Mouse (Mus musculus) hindbrain, postnatal 0 days (tissue): ENCODE data around the gene Zfp451. TPM values are rescaled to one million over a fixed set of nuclear protein-coding genes. Genes with fewer than 3 reads are reported as not detected.

ENCODE experiments used
- ATAC-seq: fragments of 200-750 bp; cut with Nextera tagmentation; 2 replicates; pipeline ENCODE4 v1.8.0; 2017; ENCODE audit warnings: mild to moderate bottlenecking, moderate TSS enrichment, moderate library complexity
- DNase-seq: peaks from one replicate; pipeline ENCODE4 v3.0.0-alpha.2; 2015; ENCODE audit warnings: low spot score
- H3K27ac ChIP-seq: fragments of 300-500 bp; sonication (generic); 2 replicates; pipeline ENCODE4 v1.5.1; 2014; ENCODE audit warnings: mild to moderate bottlenecking
- H3K27me3 ChIP-seq: fragments of 300-500 bp; sonication (generic); 2 replicates; pipeline ENCODE4 v1.6.1; 2014; ENCODE audit warnings: low read length, mixed read lengths; ENCODE audit not compliant: insufficient read depth
- H3K36me3 ChIP-seq: fragments of 300-500 bp; sonication (generic); 2 replicates; pipeline ENCODE4 v1.6.1; 2014; ENCODE audit warnings: low read length, mixed read lengths; ENCODE audit not compliant: insufficient read depth
- H3K4me1 ChIP-seq: fragments of 300-500 bp; sonication (generic); 2 replicates; pipeline ENCODE4 v1.6.1; 2014; ENCODE audit warnings: antibody characterized with exemption, low read length, mixed read lengths; ENCODE audit not compliant: insufficient read depth
- H3K4me2 ChIP-seq: fragments of 300-500 bp; sonication (generic); 2 replicates; pipeline ENCODE4 v1.6.1; 2014; ENCODE audit warnings: low read depth, mild to moderate bottlenecking, low read length, moderate library complexity, mixed read lengths
- H3K4me3 ChIP-seq: fragments of 300-500 bp; sonication (generic); 2 replicates; pipeline ENCODE4 v1.5.1; 2014; ENCODE audit warnings: low read length
- H3K9ac ChIP-seq: fragments of 300-500 bp; sonication (generic); replicated peaks from 2 replicates; pipeline ENCODE4 v1.6.1; 2014; ENCODE audit warnings: mild to moderate bottlenecking, low read length, moderate library complexity, mixed read lengths
- H3K9me3 ChIP-seq: fragments of 300-500 bp; sonication (generic); 2 replicates; pipeline ENCODE4 v1.6.1; 2016; ENCODE audit warnings: low read length, mixed read lengths
- CTCF ChIP-seq: IDR thresholded peaks from 2 replicates; pipeline ENCODE4 v1.5.1; 2016; ENCODE audit warnings: antibody characterized with exemption, control low read depth, low read depth
- WGBS: fragments of 180-500 bp; shearing (Covaris S2); extraction: QIAGEN DNeasy Blood & Tissue Kit; methylation state at CpG from one replicate; pipeline ENCODE4 v1.1.7; 2014; 5-methylcytosine and 5-hydroxymethylcytosine counted together
- polyA plus RNA-seq: library from polyadenylated mRNA; unstranded; fragments of >200 nt; fragmentation: Nextera tagmentation; extraction: Ambion mirVana; gene quantifications from 2 replicates; pipeline ENCODE4 v1.2.1, GENCODE M21; 2015
- total RNA-seq: library from RNA; depleted of rRNA; stranded (reverse); fragments of >200 nt; gene quantifications from 2 replicates; pipeline ENCODE4 v1.2.3, GENCODE M21; 2014

The Zfp451 gene
- total and polyA plus RNA-seq, 2 experiments from 2014 or later, result 28.5 to 41.4 TPM

- Histone ChIP-seq H3K4me1 (no peaks in the 10 kb centered on the region), H3K9me3 (no peaks in the 10 kb centered on the region), H3K36me3 (peaks cover 37% of the 10 kb centered on the region), H3K9ac (no peak overlapping the region), H3K4me3 (no peak overlapping the region), H3K27ac (no peak overlapping the region), H3K27me3 (no peaks in the 10 kb centered on the region), H3K4me2 (no peak overlapping the region)
- TF ChIP-seq CTCF, result no peak
- WGBS, result 90% methylated on average over 10 of the region's 10 CpGs
- no peak for ATAC-seq
- no peak for DNase-seq
Observed at GRCm38 (mm10) chr1:33771621-33772020, 42.8 kb downstream of the Zfp451 start.

DNA sequence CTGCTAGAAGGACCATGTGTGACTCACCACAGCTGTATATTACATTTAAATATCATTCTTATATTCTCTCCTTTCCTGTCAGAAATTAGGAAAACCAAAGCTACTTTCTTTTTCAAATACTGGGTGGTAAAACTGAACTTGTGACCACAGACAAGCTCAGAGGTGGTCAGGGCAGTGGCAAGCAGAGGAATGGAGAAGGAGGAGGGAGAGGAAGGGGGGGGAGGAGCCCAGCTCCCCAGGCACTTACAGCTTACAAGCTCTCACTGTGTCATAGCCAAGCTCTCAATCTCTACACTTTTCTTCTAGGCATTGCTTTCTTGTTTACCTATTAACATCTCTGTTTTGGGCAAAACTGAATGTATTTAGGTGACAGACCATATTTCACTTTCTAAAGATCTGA lies 45.6 kb downstream of the Zfp451 start:
- Histone ChIP-seq H3K36me3 (peaks cover 27% of the 10 kb centered on the region), H3K4me1 (no peaks in the 10 kb centered on the region)
- TF ChIP-seq CTCF, result no peak

GRCm38 (mm10) chr1:33768091-33768787 lies 46.2 kb downstream of the Zfp451 start:
- DNase-seq, result no peak

More for the DNA sequence above, 45.6 kb downstream of the Zfp451 start:
- Histone ChIP-seq H3K9me3 (no peaks in the 10 kb centered on the region), H3K9ac (no peak overlapping the region), H3K4me3 (no peak overlapping the region), H3K4me2 (no peak overlapping the region), H3K27me3 (no peaks in the 10 kb centered on the region), H3K27ac (no peak overlapping the region)
- ATAC-seq (no peak), DNase-seq (no peak)

DNA sequence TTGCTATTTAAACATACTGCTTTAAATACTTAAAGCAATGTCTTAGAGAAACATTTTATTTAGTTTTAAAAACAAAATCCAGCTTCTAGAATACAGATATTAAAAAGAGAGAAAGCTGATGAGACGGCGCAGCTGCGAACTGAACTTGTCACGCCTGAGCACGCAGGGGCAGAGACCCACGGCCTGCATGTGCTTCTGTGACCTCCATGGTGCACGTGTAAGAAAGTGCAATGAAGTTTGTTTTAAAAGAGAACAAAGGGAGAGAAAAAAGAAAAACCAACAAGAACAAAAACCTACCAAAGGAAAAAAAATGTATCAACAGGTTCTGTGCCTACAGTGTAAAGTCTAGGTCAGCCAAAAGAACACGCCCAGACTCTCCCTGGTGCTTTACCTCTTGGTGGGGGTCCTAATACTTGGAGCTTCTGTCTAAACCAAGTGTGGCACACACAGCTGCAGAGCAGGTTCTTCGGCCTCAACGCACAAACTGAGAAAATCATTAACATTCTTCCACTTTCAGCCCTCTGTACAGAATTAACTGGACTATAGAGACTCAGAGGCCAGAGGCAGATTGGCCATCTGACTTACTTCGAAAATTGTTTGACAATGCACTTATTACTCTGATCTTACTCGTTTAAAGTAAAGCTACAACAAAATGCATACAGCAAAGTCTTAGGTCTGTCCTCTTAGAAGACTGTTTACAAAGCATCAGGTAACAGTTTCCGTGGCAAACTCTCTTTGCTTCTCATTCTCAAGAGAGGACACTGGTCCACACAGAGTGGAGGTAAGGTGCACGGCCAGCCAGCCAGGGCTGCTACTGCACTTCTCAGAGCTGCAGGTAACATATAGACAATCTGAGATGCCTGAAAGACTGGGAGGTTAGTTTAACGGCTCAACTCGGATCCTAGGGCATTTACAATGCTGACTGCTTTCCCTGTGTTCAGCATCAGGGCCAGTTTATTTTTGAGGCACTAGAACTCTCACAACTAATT lies 47.6 kb downstream of the Zfp451 start:
- WGBS, result 77% methylated on average over 16 of the region's 16 CpGs
- Histone ChIP-seq H3K9me3 (no peaks in the 10 kb centered on the region), H3K4me2 (no peak overlapping the region), H3K27me3 (no peaks in the 10 kb centered on the region), H3K27ac (no peak overlapping the region), H3K36me3 (peaks cover 26% of the 10 kb centered on the region), H3K9ac (no peak overlapping the region), H3K4me1 (no peaks in the 10 kb centered on the region), H3K4me3 (no peak overlapping the region)
- DNase-seq, result no peak
- no peak for TF ChIP-seq CTCF
- no peak for ATAC-seq

More at GRCm38 (mm10) chr1:33768091-33768787, 46.2 kb downstream of the Zfp451 start:
- Histone ChIP-seq H3K9me3 (no peaks in the 10 kb centered on the region), H3K4me2 (no peak overlapping the region), H3K36me3 (peaks cover 27% of the 10 kb centered on the region), H3K9ac (no peak overlapping the region), H3K27me3 (no peaks in the 10 kb centered on the region), H3K4me1 (no peaks in the 10 kb centered on the region), H3K4me3 (no peak overlapping the region), H3K27ac (no peak overlapping the region)
- no peak for TF ChIP-seq CTCF
- ATAC-seq, result no peak
- 87% methylated on average over 1 of the region's 1 CpGs for WGBS

DNA sequence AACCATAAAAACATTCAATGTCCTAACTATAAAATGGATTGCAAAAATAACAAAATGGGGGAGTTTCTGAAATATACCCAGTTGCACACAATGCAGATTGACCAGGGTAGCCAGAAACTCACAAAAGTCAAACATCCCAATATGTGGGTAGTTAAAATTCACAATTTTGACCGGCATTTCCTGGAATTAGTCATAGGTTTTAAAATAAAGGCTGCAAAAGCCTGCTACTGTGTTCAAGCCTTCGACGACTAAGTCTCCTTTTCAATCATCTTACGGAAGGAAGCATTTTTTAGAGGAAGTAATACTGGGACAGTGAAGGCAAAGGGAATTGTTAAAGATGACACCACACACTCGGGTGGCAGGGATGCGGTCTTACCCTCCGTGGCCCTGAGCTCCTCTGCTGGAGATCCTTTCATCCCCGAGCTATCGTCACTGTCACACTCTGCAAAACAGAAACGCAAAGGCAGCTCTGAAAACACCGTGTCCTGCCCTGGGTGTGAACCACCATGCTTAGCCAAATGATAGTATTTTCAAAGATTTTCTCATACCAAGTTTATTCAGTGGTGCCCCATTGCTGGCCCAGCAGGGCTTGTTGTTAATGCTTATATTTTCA lies 48.8 kb downstream of the Zfp451 start:
- H3K4me3 ChIP-seq, result no peak overlapping the region
- no peaks in the 10 kb centered on the region for H3K9me3 ChIP-seq
- WGBS, result 81% methylated on average over 11 of the region's 11 CpGs
- no peak for TF ChIP-seq CTCF
- no peak for DNase-seq
- no peak for ATAC-seq
- no peak overlapping the region for H3K4me2 ChIP-seq
- no peaks in the 10 kb centered on the region for H3K4me1 ChIP-seq
- H3K36me3 ChIP-seq, result peaks cover 14% of the 10 kb centered on the region; the same call in 1 of the 2 replicates
- no peaks in the 10 kb centered on the region for H3K27me3 ChIP-seq
- H3K9ac ChIP-seq, result no peak overlapping the region
- H3K27ac ChIP-seq, result no peak overlapping the region

GRCm38 (mm10) chr1:33763826-33764225 lies 50.6 kb downstream of the Zfp451 start:
- Histone ChIP-seq H3K27me3 (no peaks in the 10 kb centered on the region), H3K9ac (no peak overlapping the region), H3K36me3 (0 out of 2 replicates have a peak, but pooled peaks cover 4% of the 10 kb centered on the region), H3K4me3 (no peak overlapping the region), H3K27ac (no peak overlapping the region), H3K9me3 (no peaks in the 10 kb centered on the region), H3K4me1 (no peaks in the 10 kb centered on the region), H3K4me2 (no peak overlapping the region)
- 76% methylated on average over 2 of the region's 2 CpGs for WGBS
- DNase-seq (no peak), ATAC-seq (no peak)
- no peak for TF ChIP-seq CTCF
